Mouse (Mus musculus) neural tube, embryonic 15.5 days (tissue): ENCODE results near the gene Fcf1. TPM values are rescaled to one million over a fixed set of nuclear protein-coding genes. Genes with fewer than 3 reads are reported as not detected.

Experiments
- ATAC-seq: fragments of 200-750 bp; cut with Nextera tagmentation; 2 replicates; pipeline ENCODE4 v1.8.0; 2017; ENCODE audit warnings: mild to moderate bottlenecking, moderate TSS enrichment, moderate library complexity; ENCODE audit not compliant: low FRiP score
- H3K27ac ChIP-seq: fragments of 300-500 bp; sonication (generic); replicated peaks from 2 replicates; pipeline ENCODE4 v1.5.1; 2015; ENCODE audit warnings: mild to moderate bottlenecking, inconsistent platforms
- H3K27me3 ChIP-seq: fragments of 300-500 bp; sonication (generic); replicated peaks from 2 replicates; pipeline ENCODE4 v1.6.1; 2015; ENCODE audit warnings: inconsistent platforms
- H3K36me3 ChIP-seq: fragments of 300-500 bp; sonication (generic); 2 replicates; pipeline ENCODE4 v1.6.1; 2015; ENCODE audit warnings: inconsistent platforms
- H3K4me1 ChIP-seq: fragments of 300-500 bp; sonication (generic); 2 replicates; pipeline ENCODE4 v1.6.1; 2015; ENCODE audit warnings: inconsistent platforms
- H3K4me2 ChIP-seq: fragments of 300-500 bp; sonication (generic); 2 replicates; pipeline ENCODE4 v1.6.1; 2015; ENCODE audit warnings: inconsistent platforms, mild to moderate bottlenecking, moderate library complexity
- H3K4me3 ChIP-seq: fragments of 300-500 bp; sonication (generic); replicated peaks from 2 replicates; pipeline ENCODE4 v1.5.1; 2015; ENCODE audit warnings: mild to moderate bottlenecking, inconsistent platforms
- H3K9ac ChIP-seq: fragments of 300-500 bp; sonication (generic); replicated peaks from 2 replicates; pipeline ENCODE4 v1.6.1; 2015; ENCODE audit warnings: mild to moderate bottlenecking, inconsistent platforms
- H3K9me3 ChIP-seq: fragments of 300-500 bp; sonication (generic); replicated peaks from 2 replicates; pipeline ENCODE4 v1.6.1; 2016; ENCODE audit warnings: inconsistent platforms
- WGBS: fragments of 180-500 bp; shearing (Covaris S2); methylation state at CpG from one replicate; pipeline ENCODE4 v1.1.7; 2015; ENCODE audit warnings: mixed read lengths; 5-methylcytosine and 5-hydroxymethylcytosine counted together
- polyA plus RNA-seq: library from polyadenylated mRNA; unstranded; fragments of >200 nt; fragmentation: Nextera tagmentation; extraction: Ambion mirVana; gene quantifications from 2 replicates; pipeline ENCODE4 v1.2.1, GENCODE M21; 2015

The Fcf1 gene
- polyA plus RNA-seq, 1 experiment from 2014 or later = 83.3 TPM

GRCm38 (mm10) chr12:84944813-84945553 lies 25.7 kb upstream of the Fcf1 start:
- no peak overlapping the region for H3K4me3 ChIP-seq
- H3K27ac ChIP-seq = no peak overlapping the region
- 90% methylated on average over 9 of the region's 9 CpGs for WGBS
- H3K9me3 ChIP-seq = no peaks in the 10 kb centered on the region
- H3K9ac ChIP-seq = no peak overlapping the region
- peaks cover 69% of the 10 kb centered on the region for H3K36me3 ChIP-seq
- ATAC-seq = no peak
- H3K4me2 ChIP-seq = no peak overlapping the region
- no peaks in the 10 kb centered on the region for H3K4me1 ChIP-seq
- no peaks in the 10 kb centered on the region for H3K27me3 ChIP-seq

- Histone ChIP-seq H3K4me3 (no peak overlapping the region), H3K27ac (no peak overlapping the region), H3K9me3 (no peaks in the 10 kb centered on the region), H3K4me1 (no peaks in the 10 kb centered on the region), H3K9ac (no peak overlapping the region), H3K4me2 (no peak overlapping the region), H3K27me3 (no peaks in the 10 kb centered on the region), H3K36me3 (peaks cover 51% of the 10 kb centered on the region)
- WGBS = 79% methylated on average over 2 of the region's 2 CpGs
- ATAC-seq = no peak
Observed at GRCm38 (mm10) chr12:84947894-84948583, 22.7 kb upstream of the Fcf1 start.

GRCm38 (mm10) chr12:84948584-84949285 lies 22.0 kb upstream of the Fcf1 start:
- H3K36me3 ChIP-seq = peaks cover 47% of the 10 kb centered on the region
- 97% methylated on average over 6 of the region's 6 CpGs for WGBS
- H3K9ac ChIP-seq = no peak overlapping the region

DNA sequence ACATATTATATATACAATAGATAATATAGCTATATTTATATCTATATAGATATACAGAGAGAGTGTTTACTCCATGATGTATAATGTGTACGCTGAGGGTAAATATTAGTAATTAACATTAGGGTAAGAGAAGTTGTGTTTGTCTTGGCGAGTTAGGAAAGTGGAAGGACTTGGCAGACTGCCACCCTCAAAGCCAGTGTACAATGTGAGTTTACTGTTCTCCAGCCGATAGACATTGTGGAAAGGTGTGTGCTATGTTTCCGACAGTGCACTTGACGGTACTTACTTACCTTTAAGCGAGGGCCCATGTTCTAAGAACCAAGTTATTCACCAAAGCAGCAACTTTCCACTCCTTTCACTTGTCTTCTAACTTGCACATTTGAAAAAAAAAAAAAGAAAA lies 19.9 kb upstream of the Fcf1 start:
- Histone ChIP-seq H3K36me3 (peaks cover 41% of the 10 kb centered on the region), H3K27ac (no peak overlapping the region), H3K4me2 (no peak overlapping the region), H3K9me3 (no peaks in the 10 kb centered on the region), H3K27me3 (no peaks in the 10 kb centered on the region), H3K4me1 (no peaks in the 10 kb centered on the region), H3K9ac (no peak overlapping the region), H3K4me3 (no peak overlapping the region)
- 92% methylated on average over 6 of the region's 6 CpGs for WGBS
- ATAC-seq = no peak

More at GRCm38 (mm10) chr12:84948584-84949285, 22.0 kb upstream of the Fcf1 start:
- ATAC-seq = no peak
- Histone ChIP-seq H3K9me3 (no peaks in the 10 kb centered on the region), H3K27me3 (no peaks in the 10 kb centered on the region), H3K4me2 (no peak overlapping the region), H3K27ac (no peak overlapping the region), H3K4me3 (no peak overlapping the region), H3K4me1 (no peaks in the 10 kb centered on the region)

DNA sequence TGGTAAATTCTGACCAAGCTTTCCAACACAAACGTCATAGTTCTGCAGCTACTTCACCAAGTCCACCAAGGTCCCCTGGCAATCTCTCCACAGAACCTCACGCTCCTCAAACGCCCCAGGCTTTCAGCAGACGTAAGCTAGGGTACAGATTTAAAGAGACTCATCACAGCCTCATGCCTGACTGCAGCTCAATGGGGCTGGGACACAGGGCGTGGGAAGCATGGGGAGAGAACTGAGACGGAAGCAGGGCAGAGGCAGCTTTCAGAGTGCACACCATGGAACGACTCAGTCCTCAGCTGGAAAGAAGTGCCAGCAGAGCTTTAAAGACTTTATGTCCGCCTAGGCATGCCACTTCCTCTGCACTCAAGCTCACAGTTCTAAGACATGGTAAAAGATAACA lies 19.2 kb upstream of the Fcf1 start:
- WGBS = 54% methylated on average over 8 of the region's 8 CpGs

DNA sequence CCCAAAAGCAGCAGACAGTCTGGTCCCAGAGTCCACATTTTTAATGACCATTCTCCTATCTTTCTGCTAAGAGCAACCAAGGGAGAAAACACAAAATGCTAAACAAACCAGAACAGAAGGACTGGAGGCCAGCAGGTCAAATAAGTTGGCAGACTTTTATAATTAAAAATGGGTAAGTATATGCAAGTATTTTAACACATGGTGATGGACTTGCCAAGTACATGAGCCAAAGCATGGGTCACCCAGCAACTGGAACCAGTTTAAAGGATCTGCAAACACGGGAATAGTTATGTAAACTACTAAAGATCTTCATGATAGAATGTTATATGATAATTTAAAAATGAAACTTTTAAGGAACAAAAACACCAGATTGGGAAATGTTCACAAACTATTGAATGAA lies 18.3 kb upstream of the Fcf1 start:
- WGBS = 85% methylated on average over 1 of the region's 1 CpGs
- no peak overlapping the region for H3K4me2 ChIP-seq
- H3K9me3 ChIP-seq = no peaks in the 10 kb centered on the region
- no peak overlapping the region for H3K9ac ChIP-seq
- ATAC-seq = no peak
- H3K4me1 ChIP-seq = no peaks in the 10 kb centered on the region
- H3K27ac ChIP-seq = no peak overlapping the region
- H3K27me3 ChIP-seq = no peaks in the 10 kb centered on the region
- H3K4me3 ChIP-seq = no peak overlapping the region
- peaks cover 30% of the 10 kb centered on the region for H3K36me3 ChIP-seq

More for the DNA sequence above, 19.2 kb upstream of the Fcf1 start:
- H3K36me3 ChIP-seq = peaks cover 37% of the 10 kb centered on the region
- no peak overlapping the region for H3K27ac ChIP-seq
- ATAC-seq = no peak
- H3K27me3 ChIP-seq = no peaks in the 10 kb centered on the region
- H3K9ac ChIP-seq = no peak overlapping the region
- no peaks in the 10 kb centered on the region for H3K9me3 ChIP-seq
- no peaks in the 10 kb centered on the region for H3K4me1 ChIP-seq
- no peak overlapping the region for H3K4me3 ChIP-seq
- H3K4me2 ChIP-seq = no peak overlapping the region

- no peaks in the 10 kb centered on the region for H3K4me1 ChIP-seq
- H3K27ac ChIP-seq = no peak overlapping the region
- H3K9me3 ChIP-seq = no peaks in the 10 kb centered on the region
- no peak overlapping the region for H3K9ac ChIP-seq
- no peak for ATAC-seq
- H3K27me3 ChIP-seq = no peaks in the 10 kb centered on the region
- H3K4me2 ChIP-seq = no peak overlapping the region
- H3K4me3 ChIP-seq = no peak overlapping the region
- H3K36me3 ChIP-seq = peaks cover 14% of the 10 kb centered on the region; the same call in 1 of the 2 replicates
- WGBS = 94% methylated on average over 3 of the region's 3 CpGs
Observed at GRCm38 (mm10) chr12:84956317-84956716, 14.4 kb upstream of the Fcf1 start.

GRCm38 (mm10) chr12:84958794-84959356 lies 11.8 kb upstream of the Fcf1 start:
- H3K27ac ChIP-seq = no peak overlapping the region
- no peaks in the 10 kb centered on the region for H3K9me3 ChIP-seq
- ATAC-seq = no peak
- H3K9ac ChIP-seq = no peak overlapping the region
- no peak overlapping the region for H3K4me3 ChIP-seq
- no peaks in the 10 kb centered on the region for H3K4me1 ChIP-seq
- 86% methylated on average over 1 of the region's 1 CpGs for WGBS
- no peaks in the 10 kb centered on the region for H3K27me3 ChIP-seq
- H3K4me2 ChIP-seq = no peak overlapping the region
- peaks cover 18% of the 10 kb centered on the region; the same call in 1 of the 2 replicates for H3K36me3 ChIP-seq

DNA sequence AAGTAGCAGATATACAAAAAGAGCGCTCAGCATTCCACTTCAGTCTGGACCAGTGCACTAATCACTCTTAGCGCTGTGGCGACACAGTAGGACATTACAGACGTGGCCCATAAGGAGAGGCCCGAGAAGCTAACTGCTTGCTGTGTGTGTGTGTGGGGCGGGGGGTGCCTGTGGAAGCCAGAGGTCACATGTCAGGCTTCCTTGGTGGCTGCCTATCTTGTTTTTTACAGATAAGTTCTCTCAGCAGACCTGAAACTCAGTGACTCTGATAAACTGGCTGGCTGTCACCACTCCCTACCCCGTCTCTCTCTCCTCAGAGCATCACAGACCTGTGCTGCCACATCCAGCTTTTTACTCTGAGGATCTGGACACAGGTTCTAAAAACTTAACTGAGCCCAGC lies 8.1 kb upstream of the Fcf1 start:
- no peaks in the 10 kb centered on the region for H3K27me3 ChIP-seq
- H3K4me2 ChIP-seq = no peak overlapping the region
- H3K4me1 ChIP-seq = peaks cover 4% of the 10 kb centered on the region
- no peak for ATAC-seq
- H3K9ac ChIP-seq = no peak overlapping the region
- H3K9me3 ChIP-seq = no peaks in the 10 kb centered on the region
- H3K27ac ChIP-seq = no peak overlapping the region
- WGBS = 90% methylated on average over 7 of the region's 7 CpGs
- H3K4me3 ChIP-seq = no peak overlapping the region
- H3K36me3 ChIP-seq = peaks cover 19% of the 10 kb centered on the region; the same call in 1 of the 2 replicates

- WGBS = 88% methylated on average over 16 of the region's 16 CpGs
Observed at GRCm38 (mm10) chr12:84968831-84969655, 1.7 kb upstream of the Fcf1 start.

More at GRCm38 (mm10) chr12:84968831-84969655, 1.7 kb upstream of the Fcf1 start:
- H3K4me3 ChIP-seq = peak overlapping the region; percentile 80
- no peaks in the 10 kb centered on the region for H3K27me3 ChIP-seq
- peak overlapping the region; percentile 96 for H3K4me2 ChIP-seq
- H3K27ac ChIP-seq = no peak overlapping the region
- H3K36me3 ChIP-seq = peaks cover 11% of the 10 kb centered on the region
- H3K9me3 ChIP-seq = no peaks in the 10 kb centered on the region
- no peak for ATAC-seq
- H3K9ac ChIP-seq = peak overlapping the region; percentile 90
- peaks cover 33% of the 10 kb centered on the region for H3K4me1 ChIP-seq
